Mouse (Mus musculus) layer of hippocampus, adult 18-20 months (tissue): ENCODE measurements around the gene 2210016L21Rik. TPM values are rescaled to one million over a fixed set of nuclear protein-coding genes. Genes with fewer than 3 reads are reported as not detected.

ENCODE experiments used
- DNase-seq, 2 experiments: peaks; one replicate each; pipeline ENCODE4 v3.0.0; 2022; ENCODE audit warnings: low spot score in 2 of 2
- total RNA-seq, 2 experiments: library from RNA; stranded (reverse); gene quantifications; 2 replicates each; pipeline ENCODE4 v1.2.3; 2021

The 2210016L21Rik gene
- total RNA-seq, 2 experiments from 2014 or later, result 228 to 232 TPM

DNA sequence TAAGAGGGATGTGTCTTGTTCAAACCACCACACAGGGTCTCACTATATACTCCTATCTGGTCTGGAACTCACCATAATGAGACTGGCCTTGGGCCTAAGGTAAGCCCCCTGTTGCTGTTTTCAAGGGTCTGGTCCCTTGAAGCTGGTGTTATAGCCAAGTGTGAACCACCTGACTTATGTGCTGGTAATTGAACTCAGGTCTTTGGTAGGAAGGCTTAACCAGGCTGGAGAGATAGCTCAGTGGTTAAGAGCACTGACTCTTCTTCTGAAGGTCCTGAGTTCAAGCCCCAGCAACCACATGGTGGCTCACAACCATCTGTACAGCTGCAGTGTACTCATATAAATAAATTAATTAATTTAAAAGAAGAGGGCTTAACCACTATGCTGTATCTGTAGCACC is 35.0 kb downstream of the 2210016L21Rik start:
- no peak for DNase-seq

DNA sequence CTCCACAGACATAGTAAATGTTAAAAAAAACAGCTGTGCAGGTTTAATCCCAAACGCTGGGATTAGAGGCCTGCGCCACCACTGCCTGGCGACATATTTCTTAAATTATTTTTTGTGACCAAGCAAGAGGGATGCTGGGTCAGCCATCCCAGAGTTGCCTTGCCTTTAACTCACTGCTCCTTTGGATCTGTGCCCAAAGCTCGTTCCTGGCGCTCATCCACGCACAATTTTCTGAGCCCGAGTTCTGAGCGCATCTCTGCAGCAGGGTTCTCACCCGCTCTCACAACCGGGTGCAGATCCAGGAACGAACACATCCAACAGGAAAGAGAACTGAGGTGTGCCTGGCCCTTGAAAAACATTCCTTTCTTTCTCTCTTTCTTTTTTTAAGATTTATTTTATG is 36.5 kb downstream of the 2210016L21Rik start:
- DNase-seq, result peak in 1 of 2 experiments; percentile 6

- peak in 1 of 2 experiments; percentile 31 for DNase-seq
Observed at GRCm38 (mm10) chr5:114978888-114979249, 36.9 kb downstream of the 2210016L21Rik start.

DNA sequence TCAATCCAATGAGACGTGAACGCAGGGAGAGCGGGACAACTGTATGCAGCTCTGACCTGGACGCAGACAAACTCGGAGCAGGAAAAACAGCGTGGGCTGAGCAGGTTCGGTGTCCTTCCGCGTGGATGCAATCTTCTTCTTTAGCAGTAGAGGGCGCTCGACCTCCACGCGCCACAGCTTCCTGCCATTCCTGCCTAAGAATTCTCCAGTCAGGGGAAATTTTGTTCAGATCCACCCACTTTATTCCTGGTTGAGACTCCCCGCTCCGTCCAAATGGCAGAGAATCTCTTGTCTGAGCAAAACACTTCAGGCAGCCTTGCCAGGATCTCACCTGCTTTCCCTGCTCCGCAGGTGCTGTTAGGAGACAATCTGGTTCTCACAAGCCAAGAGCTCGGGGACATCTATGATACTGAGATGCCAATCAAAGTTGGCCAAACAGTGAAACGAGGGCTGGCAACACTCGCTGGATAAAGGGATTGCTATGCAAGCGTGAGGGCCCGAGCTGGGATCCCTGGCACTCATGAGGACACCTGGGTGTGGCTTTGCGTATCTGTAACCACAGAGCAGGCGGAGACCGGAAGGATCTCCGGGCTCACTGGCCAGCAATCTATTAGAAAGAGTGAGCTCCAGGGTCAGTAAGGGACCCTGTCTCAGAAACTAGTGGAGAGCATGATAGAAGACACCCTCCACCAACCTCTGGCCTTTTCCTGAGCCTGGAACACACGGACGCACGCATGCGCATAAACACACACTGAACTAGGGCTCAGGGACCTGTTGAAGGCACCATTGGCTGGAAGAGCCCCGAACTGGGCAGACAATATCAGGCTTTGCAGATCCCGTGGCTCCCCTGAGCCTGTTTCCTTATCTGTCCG is 37.5 kb downstream of the 2210016L21Rik start:
- peak; percentile 67 to 86 for DNase-seq

GRCm38 (mm10) chr5:114980122-114980748 is 38.3 kb downstream of the 2210016L21Rik start:
- no peak for DNase-seq

DNA sequence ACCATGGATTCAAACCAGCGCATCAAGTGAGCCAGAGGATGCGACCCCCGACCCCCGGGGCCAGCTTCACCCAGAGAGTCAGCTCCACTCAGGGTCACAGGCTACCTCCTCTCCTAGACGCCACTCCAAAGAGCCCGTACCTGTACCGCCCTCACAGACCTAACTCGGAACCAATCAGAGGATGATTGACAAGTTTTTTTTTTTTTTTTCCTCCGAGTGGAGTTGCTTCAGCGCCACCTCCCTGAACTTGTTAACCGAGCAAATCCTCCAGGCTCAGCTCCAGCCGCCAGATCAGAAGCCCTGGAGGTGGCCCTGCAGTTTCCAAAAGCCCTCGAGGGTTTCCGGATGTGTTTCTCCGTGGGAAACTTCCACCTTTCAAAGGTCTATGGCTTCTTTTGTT is 40.0 kb downstream of the 2210016L21Rik start:
- no peak for DNase-seq

- DNase-seq, result no peak
Observed at GRCm38 (mm10) chr5:114985074-114985473, 43.1 kb downstream of the 2210016L21Rik start.

- no peak for DNase-seq
Observed at GRCm38 (mm10) chr5:114996447-114996846, 54.5 kb downstream of the 2210016L21Rik start.

DNA sequence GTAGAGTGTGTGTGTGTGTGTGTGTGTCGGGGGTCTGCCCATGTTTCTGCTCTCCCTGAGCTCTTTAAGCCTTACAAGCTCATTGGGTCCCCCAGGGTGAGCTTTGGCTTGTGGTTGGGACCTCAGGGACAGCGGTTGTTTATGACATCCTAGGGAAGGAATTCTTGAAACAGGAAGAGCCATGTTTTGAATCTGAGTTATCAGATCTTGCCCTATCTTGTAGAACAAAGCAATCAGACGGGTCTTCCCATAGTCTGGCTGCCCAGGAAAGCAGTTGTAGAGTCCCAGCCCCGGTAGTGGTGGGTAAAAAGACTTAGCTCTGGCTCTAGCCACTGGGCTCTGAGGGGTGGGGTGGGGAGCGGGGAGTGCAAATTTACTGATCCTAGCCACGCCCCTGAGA is 55.4 kb downstream of the 2210016L21Rik start:
- no peak for DNase-seq

Other genes starting within 250 kb of the 2210016L21Rik start
- 10 to 100 TPM; 13.0 to 13.3 TPM for gene Tchp, start 234.4 kb upstream of the 2210016L21Rik start, total RNA-seq
- 10 to 100 TPM; 44.5 to 48.1 TPM for gene Ankrd13a, start 167.5 kb upstream of the 2210016L21Rik start, total RNA-seq
- 10 to 100 TPM; 44.5 to 45.6 TPM for gene Git2, start 166.6 kb upstream of the 2210016L21Rik start, total RNA-seq
- 100 to 1,000 TPM; 162 to 169 TPM for gene 1500011B03Rik, start 118.7 kb upstream of the 2210016L21Rik start, total RNA-seq
- not detected for gene 4930519G04Rik, start 88.5 kb upstream of the 2210016L21Rik start, total RNA-seq
- under 1 TPM; 0.37 to 0.63 TPM for gene Gm9936, start 83.5 kb upstream of the 2210016L21Rik start, total RNA-seq
- 1 to 10 TPM; 1.6 to 2.8 TPM for gene Oasl2, start 45.2 kb upstream of the 2210016L21Rik start, total RNA-seq
- not detected for gene Oasl1, start 18.9 kb upstream of the 2210016L21Rik start, total RNA-seq
- not detected for gene Hnf1a, start 28.9 kb downstream of the 2210016L21Rik start, total RNA-seq
- 10 to 100 TPM; 76.9 to 77.9 TPM for gene Sppl3, start 69.0 kb downstream of the 2210016L21Rik start, total RNA-seq
- gene Gm10401, start 156.1 kb downstream of the 2210016L21Rik start, total RNA-seq, result not detected
- 1 to 10 TPM; 7.5 to 8.1 TPM for gene Acads, start 177.2 kb downstream of the 2210016L21Rik start, total RNA-seq
- gene Unc119b, start 192.8 kb downstream of the 2210016L21Rik start, total RNA-seq, result 10 to 100 TPM; 28.1 to 30.2 TPM
- 10 to 100 TPM; 92.5 to 95.1 TPM for gene Mlec, start 216.0 kb downstream of the 2210016L21Rik start, total RNA-seq